Mouse (Mus musculus) T-cell, adult 66 days (primary cell): Measurements from ENCODE around the gene Rundc1. TPM values are rescaled to one million over a fixed set of nuclear protein-coding genes. Genes with fewer than 3 reads are reported as not detected.

Source experiments
- total RNA-seq, 2 experiments: library from RNA; stranded (reverse); gene quantifications; 3 replicates in 1 of 2; 4 replicates in 1 of 2; pipeline ENCODE4 v1.2.4; 2023

The Rundc1 gene
- total RNA-seq = 10 to 100 TPM; 25.2 to 27.6 TPM

GRCm38 (mm10) chr11:101424925-101425813, at the start of gene Rundc1, which contains the start of gene Ptges3l:
Rundc1 (plus strand) TSS chr11:101425085.
Ptges3l (minus strand) TSS chr11:101425333.

GRCm38 (mm10) chr11:101417101-101417855, 7.6 kb upstream of the Rundc1 start, which contains the start of gene Aarsd1:
Aarsd1 (minus strand) TSS chr11:101417615.

GRCm38 (mm10) chr11:101424105-101424851, 607 bp upstream of the Rundc1 start, which contains the start of gene Gm27029:
Gm27029 (minus strand) TSS chr11:101424796.

GRCm38 (mm10) chr11:101442127-101442693, 17.3 kb downstream of the Rundc1 start, which contains the start of gene Rpl27:
Rpl27 (plus strand) TSS chr11:101442298.

GRCm38 (mm10) chr11:101448274-101448746, 23.4 kb downstream of the Rundc1 start, which contains the start of gene Ifi35:
Ifi35 (plus strand) TSS chr11:101448407.

GRCm38 (mm10) chr11:101464211-101465100, 39.6 kb downstream of the Rundc1 start, which contains the start of gene Rnd2:
Rnd2 (plus strand) TSS chr11:101464999.

GRCm38 (mm10) chr11:101465869-101466551, 41.1 kb downstream of the Rundc1 start, which contains the start of gene Vat1:
Vat1 (minus strand) TSS chr11:101466230.

Other genes with a start within 250 kb of the Rundc1 start
- 1 to 10 TPM in 1 of 2 experiments, under 1 TPM in 1; 0.44 to 1.5 TPM for gene Ccr10, start 249.6 kb upstream of the Rundc1 start, total RNA-seq
- gene Ezh1, start 198.6 kb upstream of the Rundc1 start, total RNA-seq = 10 to 100 TPM; 89.4 to 98.1 TPM
- not detected for gene Ramp2, start 179.1 kb upstream of the Rundc1 start, total RNA-seq
- gene Vps25, start 171.4 kb upstream of the Rundc1 start, total RNA-seq = 10 to 100 TPM; 62.5 to 71.6 TPM
- gene Wnk4, start 164.5 kb upstream of the Rundc1 start, total RNA-seq = 1 to 10 TPM; 1.2 to 1.8 TPM
- gene Cntd1, start 146.1 kb upstream of the Rundc1 start, total RNA-seq = not detected
- gene Coa3, start 146.0 kb upstream of the Rundc1 start, total RNA-seq = 10 to 100 TPM; 38.7 to 39.1 TPM
- 100 to 1,000 TPM; 207 to 215 TPM for gene Becn1, start 122.8 kb upstream of the Rundc1 start, total RNA-seq
- gene Psme3, start 108.9 kb upstream of the Rundc1 start, total RNA-seq = 100 to 1,000 TPM; 126 to 147 TPM
- gene Aoc2, start 100.0 kb upstream of the Rundc1 start, total RNA-seq = 10 to 100 TPM; 23.2 to 25.3 TPM
- 1 to 10 TPM in 1 of 2 experiments, under 1 TPM in 1; 0.73 to 1.1 TPM for gene Aoc3, start 94.5 kb upstream of the Rundc1 start, total RNA-seq
- gene G6pc, start 57.5 kb upstream of the Rundc1 start, total RNA-seq = not detected
- 10 to 100 TPM; 23.3 to 30.8 TPM for gene Aarsd1, start 7.5 kb upstream of the Rundc1 start, total RNA-seq
- gene Gm27029, start 289 bp upstream of the Rundc1 start, total RNA-seq = 1 to 10 TPM in 1 of 2 experiments, under 1 TPM in 1; 0.90 to 1.3 TPM
- gene Ptges3l, start 248 bp downstream of the Rundc1 start, total RNA-seq = 1 to 10 TPM; 5.3 to 8.5 TPM
- 100 to 1,000 TPM; 134 to 149 TPM for gene Rpl27, start 17.2 kb downstream of the Rundc1 start, total RNA-seq
- 10 to 100 TPM; 69.1 to 70.5 TPM for gene Ifi35, start 23.3 kb downstream of the Rundc1 start, total RNA-seq
- gene Rnd2, start 39.9 kb downstream of the Rundc1 start, total RNA-seq = 1 to 10 TPM in 1 of 2 experiments, under 1 TPM in 1; 0.62 to 1.5 TPM
- gene Vat1, start 41.1 kb downstream of the Rundc1 start, total RNA-seq = 10 to 100 TPM; 11.5 to 13.2 TPM
- gene Brca1, start 126.9 kb downstream of the Rundc1 start, total RNA-seq = 1 to 10 TPM; 1.5 to 4.2 TPM
- gene Nbr1, start 127.1 kb downstream of the Rundc1 start, total RNA-seq = 100 to 1,000 TPM; 128 to 145 TPM
- 10 to 100 TPM; 12.6 to 21.2 TPM for gene Tmem106a, start 157.2 kb downstream of the Rundc1 start, total RNA-seq
- not detected for gene Gm11634, start 174.2 kb downstream of the Rundc1 start, total RNA-seq
- gene Rdm1, start 202.1 kb downstream of the Rundc1 start, total RNA-seq = 10 to 100 TPM; 38.6 to 38.9 TPM
- gene Arl4d, start 240.5 kb downstream of the Rundc1 start, total RNA-seq = 1 to 10 TPM; 6.4 to 7.5 TPM